Mouse (Mus musculus) intestine, embryonic 16.5 days (tissue): Measurements from ENCODE around the gene AY761185. TPM values are rescaled to one million over a fixed set of nuclear protein-coding genes. Genes with fewer than 3 reads are reported as not detected.

Source experiments
- polyA plus RNA-seq: library from polyadenylated mRNA; unstranded; fragments of >200 nt; fragmentation: Nextera tagmentation; extraction: Ambion mirVana; gene quantifications from 2 replicates; pipeline ENCODE4 v1.2.1, GENCODE M21; 2015

Gene AY761185
- polyA plus RNA-seq, 1 experiment from 2014 or later: not detected

Other genes with a start within 250 kb of the AY761185 start
- gene Defb33, start 52.0 kb downstream of the AY761185 start, polyA plus RNA-seq: not detected in 2 replicates
- gene Gm15056, start 42.1 kb downstream of the AY761185 start, polyA plus RNA-seq: not detected in 2 replicates
- not detected in 2 replicates for gene Gm6040, start 22.6 kb downstream of the AY761185 start, polyA plus RNA-seq
- gene Defa21, start 80.8 kb upstream of the AY761185 start, polyA plus RNA-seq: not detected in 2 replicates
- 0.53 TPM in 1 of 2 replicates, not detected in the other for gene Defa23, start 110.3 kb upstream of the AY761185 start, polyA plus RNA-seq
- not detected in 2 replicates for gene Defa35, start 120.3 kb upstream of the AY761185 start, polyA plus RNA-seq
- gene Defa25, start 139.7 kb upstream of the AY761185 start, polyA plus RNA-seq: not detected in 2 replicates
- not detected in 2 replicates for gene Gm14851, start 151.3 kb upstream of the AY761185 start, polyA plus RNA-seq
- 0.69 and 1.5 TPM in 2 replicates for gene Defa30, start 189.9 kb upstream of the AY761185 start, polyA plus RNA-seq
- not detected in 2 replicates for gene Defa22, start 217.6 kb upstream of the AY761185 start, polyA plus RNA-seq
- gene Defa31, start 246.9 kb upstream of the AY761185 start, polyA plus RNA-seq: not detected in 2 replicates